Mouse (Mus musculus): ENCODE data around the gene Mapk10.

DNA sequence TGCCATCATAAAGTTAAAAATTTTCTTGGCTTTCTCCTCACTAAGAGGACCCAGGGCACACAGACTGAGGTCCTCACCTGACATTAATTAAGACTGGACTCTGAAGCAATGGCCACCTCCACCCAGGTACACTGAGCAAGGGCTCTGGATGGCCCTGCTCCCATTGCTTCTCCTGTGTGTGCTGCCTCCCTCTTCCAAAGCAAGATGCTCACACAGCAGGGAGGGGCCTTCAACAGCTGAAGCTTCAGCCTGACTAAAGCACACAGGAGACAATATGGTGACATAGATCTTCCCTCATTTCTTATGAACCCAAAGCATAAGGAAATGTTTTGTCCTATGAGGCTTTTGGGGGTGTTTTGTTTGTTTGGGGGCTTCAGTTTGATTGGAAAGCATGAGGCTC, 215.2 kb downstream of the Mapk10 start:
- TF ChIP-seq E2F4 (IDR thresholded peaks at IDR 0.05; ENCODE audit: insufficient replicate concordance, low read depth, low read length) = no peak
- no peak for TF ChIP-seq CTCF (conservative IDR thresholded peaks at IDR 0.05 in 1 of 2, IDR thresholded peaks at IDR 0.05 in 1 of 2; ENCODE audit: low read depth in 2 of 2, low read length in 2 of 2)
- no peak for TF ChIP-seq POLR2A (IDR thresholded peaks at IDR 0.05; ENCODE audit: low read depth, low read length)
- no peak for TF ChIP-seq EP300 (IDR thresholded peaks at IDR 0.05; ENCODE audit: low read length)
- no peak for TF ChIP-seq HCFC1 (IDR thresholded peaks at IDR 0.05; ENCODE audit: low read depth, low read length)
- TF ChIP-seq MAX (IDR thresholded peaks at IDR 0.05; ENCODE audit: low read length) = no peak
- TF ChIP-seq ELF1 (IDR thresholded peaks at IDR 0.05; ENCODE audit: low read depth, low read length) = no peak
- TF ChIP-seq CHD1 (IDR thresholded peaks at IDR 0.05; ENCODE audit: low read depth, low read length) = no peak
- no peak for TF ChIP-seq POLR2AphosphoS2 (IDR thresholded peaks at IDR 0.05; ENCODE audit: low read depth, low read length)
- TF ChIP-seq NRF1 (IDR thresholded peaks at IDR 0.05; ENCODE audit: low read depth, low read length) = no peak
- no peak for TF ChIP-seq RCOR1 (conservative IDR thresholded peaks at IDR 0.05; ENCODE audit: low read depth, low read length)
- no peak for TF ChIP-seq NELFE (IDR thresholded peaks at IDR 0.05; ENCODE audit: low read depth, low read length)
